Mouse (Mus musculus) forebrain, embryonic 13.5 days (tissue): ENCODE measurements around the gene Cntnap2. TPM values are rescaled to one million over a fixed set of nuclear protein-coding genes. Genes with fewer than 3 reads are reported as not detected.
"Not testable (repeated sequence)": the region's sequence is repeated elsewhere in the genome, so short reads cannot be mapped to it uniquely, and the experiment has no call there.

ENCODE experiments used
- ATAC-seq: fragments of 200-750 bp; cut with Nextera tagmentation; 2 replicates; pipeline ENCODE4 v1.8.0; 2017
- H3K27ac ChIP-seq: fragments of 300-500 bp; sonication (generic); 2 replicates; pipeline ENCODE4 v1.5.1; 2015; ENCODE audit warnings: inconsistent platforms, mild to moderate bottlenecking, moderate library complexity
- H3K27me3 ChIP-seq: fragments of 300-500 bp; sonication (generic); 2 replicates; pipeline ENCODE4 v1.6.1; 2015; ENCODE audit warnings: mild to moderate bottlenecking, inconsistent platforms
- H3K36me3 ChIP-seq: fragments of 300-500 bp; sonication (generic); 2 replicates; pipeline ENCODE4 v1.6.1; 2015; ENCODE audit warnings: mild to moderate bottlenecking, inconsistent platforms; ENCODE audit not compliant: poor library complexity, severe bottlenecking
- H3K4me1 ChIP-seq: fragments of 300-500 bp; sonication (generic); 2 replicates; pipeline ENCODE4 v1.6.1; 2015; ENCODE audit warnings: inconsistent platforms
- H3K4me2 ChIP-seq: fragments of 300-500 bp; sonication (generic); 2 replicates; pipeline ENCODE4 v1.6.1; 2015; ENCODE audit warnings: inconsistent platforms, mild to moderate bottlenecking, moderate library complexity
- H3K4me3 ChIP-seq: fragments of 300-500 bp; sonication (generic); 2 replicates; pipeline ENCODE4 v1.5.1; 2015; ENCODE audit warnings: mild to moderate bottlenecking, inconsistent platforms
- H3K9ac ChIP-seq: fragments of 300-500 bp; sonication (generic); 2 replicates; pipeline ENCODE4 v1.6.1; 2015; ENCODE audit warnings: mild to moderate bottlenecking, inconsistent platforms
- H3K9me3 ChIP-seq: fragments of 300-500 bp; sonication (generic); replicated peaks from 2 replicates; pipeline ENCODE4 v1.6.1; 2016; ENCODE audit warnings: inconsistent platforms
- WGBS: fragments of 180-500 bp; shearing (Covaris S2); methylation state at CpG from one replicate; pipeline ENCODE4 v1.1.7; 2015; 5-methylcytosine and 5-hydroxymethylcytosine counted together
- polyA plus RNA-seq: library from polyadenylated mRNA; unstranded; fragments of >200 nt; fragmentation: Nextera tagmentation; extraction: Ambion mirVana; gene quantifications from 2 replicates; pipeline ENCODE4 v1.2.1, GENCODE M21; 2015

The Cntnap2 gene
- polyA plus RNA-seq, 1 experiment from 2014 or later = 83.7 TPM

- peaks cover 15% of the 10 kb centered on the region for H3K4me1 ChIP-seq
- H3K27me3 ChIP-seq, H3K36me3 ChIP-seq, H3K9ac ChIP-seq, H3K4me3 ChIP-seq, H3K9me3 ChIP-seq: not testable (repeated sequence)
- 39% methylated on average over 3 of the region's 3 CpGs for WGBS
- peak overlapping the region; percentile 49 for H3K4me2 ChIP-seq
- peak; percentile 25 for ATAC-seq
- peak overlapping the region; percentile 54 for H3K27ac ChIP-seq
These were observed 2117.0 kb downstream of the Cntnap2 start for GRCm38 (mm10) chr6:47176157-47176555.

- H3K9ac ChIP-seq, H3K27ac ChIP-seq, ATAC-seq, H3K4me3 ChIP-seq, H3K4me2 ChIP-seq, H3K4me1 ChIP-seq, H3K9me3 ChIP-seq, H3K27me3 ChIP-seq, H3K36me3 ChIP-seq: not testable (repeated sequence)
- 59% methylated on average over 5 of the region's 5 CpGs for WGBS
These were observed 2122.2 kb downstream of the Cntnap2 start for GRCm38 (mm10) chr6:47181372-47181771.

DNA sequence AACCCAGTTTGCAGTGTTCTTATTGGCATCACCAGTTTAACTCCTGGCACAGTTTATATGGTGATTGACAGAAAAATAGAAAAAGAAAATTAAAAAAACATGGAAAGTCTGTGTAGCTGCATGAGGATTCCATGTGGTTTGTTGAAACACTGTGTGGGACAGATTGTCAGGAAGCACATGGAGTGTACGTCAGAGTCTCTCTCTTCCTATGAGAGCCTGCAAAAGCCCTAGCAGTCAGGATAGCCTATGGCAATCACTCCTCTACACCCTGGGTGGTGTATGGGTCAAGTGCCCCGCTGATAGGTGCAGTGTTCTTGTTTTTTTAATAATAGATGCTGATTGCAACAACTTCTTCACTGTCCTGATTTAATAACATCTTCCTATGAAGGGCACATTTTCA is 2123.1 kb downstream of the Cntnap2 start:
- WGBS = 81% methylated on average over 2 of the region's 2 CpGs

GRCm38 (mm10) chr6:47182756-47183155 is 2123.6 kb downstream of the Cntnap2 start:
- H3K36me3 ChIP-seq = no peaks in the 10 kb centered on the region
- no peaks in the 10 kb centered on the region for H3K27me3 ChIP-seq
- WGBS = 79% methylated on average over 1 of the region's 1 CpGs
- no peaks in the 10 kb centered on the region for H3K4me1 ChIP-seq
- no peak overlapping the region for H3K27ac ChIP-seq
- H3K4me3 ChIP-seq = no peak overlapping the region
- H3K9me3 ChIP-seq = no peaks in the 10 kb centered on the region
- H3K9ac ChIP-seq = no peak overlapping the region
- H3K4me2 ChIP-seq = no peak overlapping the region
- ATAC-seq = no peak

More for the DNA sequence above, 2123.1 kb downstream of the Cntnap2 start:
- Histone ChIP-seq H3K27ac (no peak overlapping the region), H3K9me3 (no peaks in the 10 kb centered on the region), H3K4me1 (no peaks in the 10 kb centered on the region), H3K9ac (no peak overlapping the region), H3K27me3 (no peaks in the 10 kb centered on the region), H3K36me3 (no peaks in the 10 kb centered on the region), H3K4me3 (no peak overlapping the region), H3K4me2 (no peak overlapping the region)
- peak; percentile 69 for ATAC-seq

GRCm38 (mm10) chr6:47183850-47184249 is 2124.7 kb downstream of the Cntnap2 start:
- not testable (repeated sequence) for H3K9me3 ChIP-seq, H3K4me1 ChIP-seq, H3K27ac ChIP-seq, H3K27me3 ChIP-seq, H3K4me2 ChIP-seq, H3K9ac ChIP-seq, H3K36me3 ChIP-seq, ATAC-seq, H3K4me3 ChIP-seq

GRCm38 (mm10) chr6:47188193-47188592 is 2129.0 kb downstream of the Cntnap2 start:
- ATAC-seq = no peak
- H3K9ac ChIP-seq = no peak overlapping the region
- H3K4me2 ChIP-seq = no peak overlapping the region
- WGBS = 64% methylated on average over 7 of the region's 7 CpGs
- H3K27ac ChIP-seq = no peak overlapping the region
- no peak overlapping the region for H3K4me3 ChIP-seq
- H3K36me3 ChIP-seq = no peaks in the 10 kb centered on the region
- H3K9me3 ChIP-seq = no peaks in the 10 kb centered on the region
- no peaks in the 10 kb centered on the region for H3K4me1 ChIP-seq
- H3K27me3 ChIP-seq = no peaks in the 10 kb centered on the region

GRCm38 (mm10) chr6:47188596-47188995 is 2129.4 kb downstream of the Cntnap2 start:
- H3K27me3 ChIP-seq, H3K9ac ChIP-seq, H3K36me3 ChIP-seq, H3K4me1 ChIP-seq, H3K27ac ChIP-seq, H3K4me3 ChIP-seq, H3K4me2 ChIP-seq, H3K9me3 ChIP-seq, ATAC-seq: not testable (repeated sequence)
- WGBS = 92% methylated on average over 6 of the region's 6 CpGs

GRCm38 (mm10) chr6:47190282-47190681 is 2131.1 kb downstream of the Cntnap2 start:
- no peak overlapping the region for H3K4me3 ChIP-seq
- WGBS = 79% methylated on average over 7 of the region's 7 CpGs
- no peaks in the 10 kb centered on the region for H3K4me1 ChIP-seq
- H3K9ac ChIP-seq = no peak overlapping the region
- no peaks in the 10 kb centered on the region for H3K36me3 ChIP-seq
- no peak overlapping the region for H3K4me2 ChIP-seq
- no peaks in the 10 kb centered on the region for H3K9me3 ChIP-seq
- ATAC-seq = no peak
- H3K27ac ChIP-seq = no peak overlapping the region
- no peaks in the 10 kb centered on the region for H3K27me3 ChIP-seq

- no peaks in the 10 kb centered on the region for H3K4me1 ChIP-seq
- H3K4me2 ChIP-seq = no peak overlapping the region
- no peak overlapping the region for H3K27ac ChIP-seq
- no peak overlapping the region for H3K4me3 ChIP-seq
- H3K9ac ChIP-seq = no peak overlapping the region
- no peaks in the 10 kb centered on the region for H3K36me3 ChIP-seq
- WGBS = 12% methylated on average over 7 of the region's 7 CpGs
- no peak; the same call in 1 of the 2 replicates for ATAC-seq
- no peaks in the 10 kb centered on the region for H3K9me3 ChIP-seq
- H3K27me3 ChIP-seq = no peaks in the 10 kb centered on the region
These were observed 2132.2 kb downstream of the Cntnap2 start for GRCm38 (mm10) chr6:47191277-47191800.

DNA sequence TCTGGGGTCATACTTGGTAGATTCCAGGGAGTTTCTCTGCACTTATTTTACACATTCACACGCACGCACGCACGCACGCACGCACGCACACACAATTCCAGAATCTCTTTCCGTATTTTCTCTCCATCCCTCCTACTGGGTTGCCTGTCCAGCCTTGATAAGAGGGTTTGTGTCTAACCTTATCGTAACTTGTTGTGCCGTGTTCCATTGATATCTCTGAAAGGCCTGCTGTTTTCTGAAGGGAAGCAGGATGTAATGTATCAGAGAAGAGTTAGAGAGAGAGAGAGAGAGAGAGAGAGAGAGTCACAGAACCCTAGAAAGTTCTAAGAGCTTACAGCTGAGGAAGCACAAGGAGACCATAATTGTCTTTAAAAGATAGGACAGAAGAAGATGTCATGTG is 2132.8 kb downstream of the Cntnap2 start:
- Histone ChIP-seq H3K9me3 (no peaks in the 10 kb centered on the region), H3K4me3 (no peak overlapping the region), H3K4me2 (no peak overlapping the region), H3K36me3 (no peaks in the 10 kb centered on the region), H3K9ac (no peak overlapping the region), H3K4me1 (peaks cover 1% of the 10 kb centered on the region), H3K27me3 (no peaks in the 10 kb centered on the region), H3K27ac (no peak overlapping the region)
- 78% methylated on average over 10 of the region's 10 CpGs for WGBS
- no peak for ATAC-seq

GRCm38 (mm10) chr6:47192478-47192877 is 2133.3 kb downstream of the Cntnap2 start:
- ATAC-seq = 0 out of 2 replicates have a peak, but pooled peaks have one; percentile 34
- WGBS = 71% methylated on average over 9 of the region's 9 CpGs

DNA sequence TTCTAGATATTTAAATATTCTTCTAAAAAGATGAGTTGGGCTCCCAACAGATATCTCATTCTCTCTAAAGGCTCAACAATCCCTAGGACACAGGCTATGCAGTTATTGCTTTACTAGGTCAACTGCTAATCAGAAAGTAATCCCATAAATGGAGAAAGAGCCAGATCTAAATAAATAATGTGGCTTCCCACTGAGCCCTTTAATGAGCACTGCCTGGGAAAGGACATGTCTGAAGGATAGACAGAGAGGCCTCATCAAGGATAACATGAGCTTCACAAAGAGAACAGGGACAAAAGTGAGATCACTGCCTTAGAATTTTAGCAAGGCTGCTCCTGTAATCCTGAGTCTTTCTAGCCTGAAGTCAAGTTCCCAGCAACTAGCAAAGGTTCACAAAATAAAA is 2138.4 kb downstream of the Cntnap2 start:
- no peak overlapping the region for H3K4me3 ChIP-seq
- no peak; the same call in 1 of the 2 replicates for ATAC-seq
- peak overlapping the region; percentile 59 for H3K27ac ChIP-seq

More at GRCm38 (mm10) chr6:47192478-47192877, 2133.3 kb downstream of the Cntnap2 start:
- no peaks in the 10 kb centered on the region for H3K9me3 ChIP-seq
- H3K4me3 ChIP-seq = no peak overlapping the region
- no peaks in the 10 kb centered on the region for H3K36me3 ChIP-seq
- peaks cover 7% of the 10 kb centered on the region for H3K4me1 ChIP-seq
- no peak overlapping the region for H3K27ac ChIP-seq
- no peaks in the 10 kb centered on the region for H3K27me3 ChIP-seq
- no peak overlapping the region for H3K9ac ChIP-seq
- no peak overlapping the region for H3K4me2 ChIP-seq

DNA sequence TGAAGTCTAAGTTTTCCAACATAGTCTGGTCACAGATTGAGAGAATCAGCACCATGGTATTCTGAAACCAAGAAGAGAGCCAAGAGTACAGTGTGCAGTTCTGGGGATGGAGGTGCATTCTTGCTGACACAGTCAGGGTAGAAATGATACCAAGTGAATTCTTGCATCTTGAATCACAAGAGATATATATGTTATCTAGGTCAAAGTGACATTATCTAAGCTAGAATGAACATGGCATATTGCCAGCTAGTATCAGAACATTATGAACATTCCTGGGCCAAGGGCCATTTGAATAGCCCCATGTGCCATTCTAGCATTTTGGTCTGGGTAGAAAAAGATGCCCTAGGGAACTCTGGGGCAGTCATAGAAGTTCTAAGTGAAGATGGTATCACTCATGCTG is 2141.5 kb downstream of the Cntnap2 start:
- Histone ChIP-seq H3K27ac (no peak overlapping the region), H3K4me1 (peaks cover 12% of the 10 kb centered on the region), H3K9me3 (no peaks in the 10 kb centered on the region), H3K4me2 (no peak overlapping the region), H3K4me3 (no peak overlapping the region), H3K36me3 (no peaks in the 10 kb centered on the region), H3K9ac (no peak overlapping the region), H3K27me3 (no peaks in the 10 kb centered on the region)
- ATAC-seq = no peak

More for the DNA sequence above, 2138.4 kb downstream of the Cntnap2 start:
- Histone ChIP-seq H3K9me3 (no peaks in the 10 kb centered on the region), H3K4me1 (peaks cover 12% of the 10 kb centered on the region), H3K27me3 (no peaks in the 10 kb centered on the region), H3K9ac (no peak overlapping the region), H3K4me2 (no peak overlapping the region), H3K36me3 (no peaks in the 10 kb centered on the region)
